ENCODE assay signal across 8 mouse cellular contexts in the genomic region with DNA sequence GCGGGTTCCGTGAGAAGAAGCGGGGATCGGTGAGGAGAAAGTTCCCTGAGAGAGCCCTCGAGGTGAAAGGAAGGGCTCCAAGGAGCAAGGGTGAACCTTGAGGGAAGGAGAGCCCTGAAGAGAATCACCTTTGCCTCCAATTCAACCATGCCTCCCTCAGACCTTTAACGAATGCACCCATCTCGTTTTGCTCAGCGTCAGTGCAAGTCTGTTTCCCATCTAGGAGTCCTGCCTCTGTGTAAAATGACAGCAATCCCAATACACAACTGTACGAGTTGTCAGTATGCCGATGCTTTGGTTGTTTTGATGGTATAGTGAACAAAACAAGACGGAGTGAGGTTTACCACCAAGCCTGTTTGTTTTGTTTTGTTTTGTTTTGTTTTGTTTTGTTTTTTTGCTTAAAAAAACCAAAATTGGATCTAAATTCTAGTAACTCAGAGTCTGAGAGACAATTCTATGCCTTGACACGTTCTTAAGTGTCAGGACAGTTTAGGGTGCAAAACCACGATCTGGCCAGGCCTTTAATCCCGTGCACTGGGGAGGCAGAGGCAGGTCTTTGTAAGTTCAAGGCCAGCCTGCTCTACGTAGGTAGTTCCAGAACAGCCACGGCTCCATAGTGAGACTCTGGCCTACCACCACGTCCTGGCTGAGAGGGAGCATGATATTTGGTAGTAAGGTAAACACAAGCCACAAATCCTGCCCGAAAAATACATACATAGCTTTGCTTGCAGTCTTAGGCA. TPM values are rescaled to one million over a fixed set of nuclear protein-coding genes. Genes with fewer than 3 reads are reported as not detected.
A peak's percentile ranks its signal among the peaks of the same experiment; 100 is the strongest.
DNase-seq lines count a peak whose midpoint lies in the region; ATAC-seq and TF ChIP-seq lines count a peak whose summit lies in the region.

No protein-coding gene starts in this region.

- H3K36me3 ChIP-seq in C2C12 (ENCODE audit: control insufficient read depth, insufficient read depth), result no peaks in the 10 kb centered on the region
- peaks cover 7% of the 10 kb centered on the region for H3K36me3 ChIP-seq in erythroblast, embryonic 14.5 days (ENCODE audit: control insufficient read depth)
- H3K36me3 ChIP-seq in limb, embryonic 15.5 days, result no peaks in the 10 kb centered on the region

- peak overlapping the region; percentile 41 for H3K4me3 ChIP-seq in C2C12 (ENCODE audit: insufficient read depth, poor library complexity, severe bottlenecking)
- peak overlapping the region; percentile 86 for H3K4me3 ChIP-seq in erythroblast, embryonic 14.5 days (replicated peaks)
- H3K4me3 ChIP-seq in limb, embryonic 15.5 days, result peak overlapping the region; percentile 69

- no peaks in the 10 kb centered on the region for H3K9me3 ChIP-seq in erythroblast, embryonic 14.5 days (ENCODE audit: control insufficient read depth, low read length)
- no peaks in the 10 kb centered on the region for H3K9me3 ChIP-seq in limb, embryonic 15.5 days

- H3K4me1 ChIP-seq in erythroblast, embryonic 14.5 days (ENCODE audit: control insufficient read depth), result peaks cover 40% of the 10 kb centered on the region
- H3K4me1 ChIP-seq in limb, embryonic 15.5 days, result peaks cover 24% of the 10 kb centered on the region

- H3K79me3 ChIP-seq in C2C12 (ENCODE audit: low read depth), result no peaks in the 10 kb centered on the region

- H3ac ChIP-seq in C2C12 (ENCODE audit: control insufficient read depth, insufficient read length, low read depth), result peak overlapping the region; percentile 8

- H3K9ac ChIP-seq in limb, embryonic 15.5 days, result peak overlapping the region; percentile 45

- no peaks in the 10 kb centered on the region for H3K27me3 ChIP-seq in C2C12 (ENCODE audit: control insufficient read depth, insufficient read depth, insufficient read length)
- H3K27me3 ChIP-seq in erythroblast, embryonic 14.5 days (ENCODE audit: control insufficient read depth), result peaks cover 30% of the 10 kb centered on the region
- H3K27me3 ChIP-seq in limb, embryonic 15.5 days, result peaks cover 11% of the 10 kb centered on the region

- 25% methylated on average over 18 of the region's 18 CpGs for WGBS in limb, embryonic 15.5 days

- H3K79me2 ChIP-seq in C2C12 (ENCODE audit: control insufficient read depth, insufficient read depth), result no peaks in the 10 kb centered on the region

- peak; percentile 37 for DNase-seq in cerebellum, adult 9-10 months
- DNase-seq in cerebellum, postnatal 4 days (ENCODE audit: low spot score in 2 of 2), result no peak
- no peak for DNase-seq in urinary bladder, adult 2 months (ENCODE audit: low spot score)
- no peak for DNase-seq in gastrocnemius, adult 8-10 months (ENCODE audit: low spot score in 2 of 2)
- DNase-seq in ovary, postnatal 10 days (ENCODE audit: low spot score), result no peak

- no peak for TF ChIP-seq CTCF in C2C12 (IDR thresholded peaks at IDR 0.05; ENCODE audit: control insufficient read depth, insufficient read depth, insufficient read length)

- peak overlapping the region; percentile 72 for H3K4me2 ChIP-seq in limb, embryonic 15.5 days

- H3K27ac ChIP-seq in limb, embryonic 15.5 days, result peak overlapping the region; percentile 71

- ATAC-seq in limb, embryonic 15.5 days (ENCODE audit: insufficient number of reproducible peaks, low FRiP score, low TSS enrichment, low read depth), result no peak

TF ChIP-seq in C2C12, 6 proteins besides CTCF, POLR2A, EP300 and RAD21:
- TF ChIP-seq USF1 (IDR thresholded peaks at IDR 0.05; ENCODE audit: low read depth) (no peak), MYOD1 (IDR thresholded peaks at IDR 0.05; ENCODE audit: control insufficient read depth, insufficient read length, low read depth) (no peak), FOSL1 (IDR thresholded peaks at IDR 0.05; ENCODE audit: insufficient read depth, low read length, poor library complexity, severe bottlenecking) (no peak), MAX (IDR thresholded peaks at IDR 0.05) (no peak), CEBPB (IDR thresholded peaks at IDR 0.05; ENCODE audit: low read depth) (no peak), MYOG (IDR thresholded peaks at IDR 0.05; ENCODE audit: control insufficient read depth, extremely low read depth, insufficient read length) (no peak)
TF ChIP-seq in C2C12: peak in this region for 0.

RNA-seq across cellular contexts. Expression of a gene that starts 0.7 kb away (rescaled TPM):
- polyA plus RNA-seq in C2C12 (2012; fragmentation: generic; extraction: Trizol), result 2.6 TPM
- polyA plus RNA-seq in erythroblast, embryonic 14.5 days (2012), result not detected in 2 replicates
- 5.6 and 5.7 TPM in 2 replicates for polyA plus RNA-seq in limb, embryonic 15.5 days (2015; fragmentation: Nextera tagmentation; extraction: Ambion mirVana)
- polyA plus RNA-seq in urinary bladder, adult 2 months (2012; rRNA removed), result 8.6 and 11.3 TPM in 2 replicates
- 1 to 10 TPM in 2 of 4 experiments, under 1 TPM in 2; 0.75 to 1.4 (median 1.1) TPM for total RNA-seq in gastrocnemius, adult 8-10 months (2022)

RNA-seq across cellular contexts. Expression of a gene that starts 1.0 kb away (rescaled TPM):
- 3.1 TPM for polyA plus RNA-seq in C2C12 (2012; fragmentation: generic; extraction: Trizol)
- polyA plus RNA-seq in erythroblast, embryonic 14.5 days (2012), result 0.78 and 1.0 TPM in 2 replicates
- 13.4 and 15.3 TPM in 2 replicates for polyA plus RNA-seq in limb, embryonic 15.5 days (2015; fragmentation: Nextera tagmentation; extraction: Ambion mirVana)
- polyA plus RNA-seq in urinary bladder, adult 2 months (2012; rRNA removed), result 22.9 and 27.8 TPM in 2 replicates
- total RNA-seq in gastrocnemius, adult 8-10 months (2022), result 10 to 100 TPM; 25.7 to 34.5 (median 30.1) TPM

RNA-seq across cellular contexts. Expression of a gene that starts 45.0 kb away (rescaled TPM):
- polyA plus RNA-seq in C2C12 (2012; fragmentation: generic; extraction: Trizol), result 9.4 TPM
- 0.63 and 0.81 TPM in 2 replicates for polyA plus RNA-seq in erythroblast, embryonic 14.5 days (2012)
- 13.9 and 19.2 TPM in 2 replicates for polyA plus RNA-seq in limb, embryonic 15.5 days (2015; fragmentation: Nextera tagmentation; extraction: Ambion mirVana)
- polyA plus RNA-seq in urinary bladder, adult 2 months (2012; rRNA removed), result 22.7 and 29.9 TPM in 2 replicates
- total RNA-seq in gastrocnemius, adult 8-10 months (2022), result 10 to 100 TPM; 11.4 to 13.3 (median 12.8) TPM
